Mouse (Mus musculus): ENCODE measurements at regions not wholly inside any gene's neighbourhood (a gene's known extent, or its start where the extent isn't known, plus 50 kb on each side); places are given as distances from the start of the nearest gene placed in this dataset.

GRCm38 (mm10) chr10:111388545-111389320 is 84.3 kb upstream of the Nap1l1 start:
- TF ChIP-seq CTCF (IDR thresholded peaks at IDR 0.05), result no peak
- Histone ChIP-seq H3K4me3 (no peak overlapping the region), H3K27ac (no peak overlapping the region; the same call in 1 of the 2 replicates)
- intact Hi-C loops (cut with DNase I), result no loop called here
- no peak for DNase-seq (ENCODE audit: extremely low spot score in 1 of 2, low spot score in 2 of 2)

- H3K4me3 ChIP-seq, result no peak overlapping the region
- intact Hi-C loops (cut with DNase I), result loop anchor here (1.0 to 2.0 kb wide), 2 partner anchors 86 to 133 kb away; no protein-coding TSS in a partner anchor
- TF ChIP-seq CTCF (IDR thresholded peaks at IDR 0.05), result no peak
- peak; percentile 87 to 89 for DNase-seq (ENCODE audit: extremely low spot score in 1 of 2, low spot score in 2 of 2)
- peak overlapping the region; percentile 60 for H3K27ac ChIP-seq
These were observed 83.1 kb upstream of the Nap1l1 start for GRCm38 (mm10) chr10:111389890-111390289.

DNA sequence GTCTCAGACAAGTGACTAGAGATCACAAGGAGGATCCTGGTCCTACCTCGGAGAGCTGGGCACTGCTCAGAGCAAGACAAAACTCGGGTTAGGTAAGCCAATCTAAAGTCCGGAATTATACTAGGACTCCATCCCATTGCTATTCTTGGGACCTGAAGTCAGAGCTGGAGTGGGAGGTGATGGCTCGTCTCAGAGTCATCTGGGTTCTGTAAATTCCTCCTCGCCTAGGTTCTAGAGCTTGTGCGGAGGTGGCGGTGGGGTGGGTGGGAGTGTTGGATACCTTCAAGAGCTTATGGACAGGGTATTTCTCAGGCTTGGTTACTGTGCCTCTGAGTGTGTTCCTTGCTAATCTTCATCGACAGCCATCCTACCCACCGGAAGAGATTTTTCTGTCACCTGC is 78.6 kb upstream of the Nap1l1 start:
- Histone ChIP-seq H3K27ac (peak overlapping the region; percentile 73), H3K4me3 (no peak overlapping the region)
- DNase-seq (ENCODE audit: extremely low spot score in 1 of 2, low spot score in 2 of 2), result peak in 1 of 2 experiments; percentile 56
- intact Hi-C loops (cut with DNase I), result loop anchor here (1.0 to 2.0 kb wide), 3 partner anchors 24 to 78 kb away; partner anchors contain the start of gene Nap1l1
- TF ChIP-seq CTCF (IDR thresholded peaks at IDR 0.05), result no peak

- TF ChIP-seq CTCF (IDR thresholded peaks at IDR 0.05), result no peak
- intact Hi-C loops (cut with DNase I), result no loop called here
- no peak overlapping the region for H3K4me3 ChIP-seq
- DNase-seq (ENCODE audit: extremely low spot score in 1 of 2, low spot score in 2 of 2), result no peak
- no peak overlapping the region for H3K27ac ChIP-seq
These were observed 68.0 kb upstream of the Nap1l1 start for GRCm38 (mm10) chr10:111405071-111405470.

DNA sequence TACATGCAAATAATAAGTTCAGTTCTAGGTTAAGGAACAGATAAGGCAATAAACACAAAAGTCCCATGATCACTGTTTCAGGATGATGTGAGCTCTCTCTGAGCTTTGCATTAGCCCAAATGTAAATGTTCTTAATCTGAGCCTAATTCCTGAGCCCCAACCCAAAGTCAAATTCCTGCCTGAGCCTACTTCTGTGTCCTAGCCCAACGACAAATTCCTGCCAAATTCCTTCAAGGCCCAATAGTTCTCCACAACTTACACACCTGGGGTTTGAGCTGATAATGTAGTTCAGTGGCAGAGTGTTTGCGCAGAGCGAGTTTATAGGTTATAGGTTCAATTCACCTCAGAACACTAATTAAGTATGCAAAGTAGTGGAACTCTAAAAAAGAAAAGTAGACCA is 64.1 kb upstream of the Nap1l1 start:
- TF ChIP-seq CTCF (IDR thresholded peaks at IDR 0.05), result no peak
- Histone ChIP-seq H3K4me3 (no peak overlapping the region), H3K27ac (no peak overlapping the region)
- intact Hi-C loops (cut with DNase I), result no loop called here
- DNase-seq (ENCODE audit: extremely low spot score in 1 of 2, low spot score in 2 of 2), result no peak

DNA sequence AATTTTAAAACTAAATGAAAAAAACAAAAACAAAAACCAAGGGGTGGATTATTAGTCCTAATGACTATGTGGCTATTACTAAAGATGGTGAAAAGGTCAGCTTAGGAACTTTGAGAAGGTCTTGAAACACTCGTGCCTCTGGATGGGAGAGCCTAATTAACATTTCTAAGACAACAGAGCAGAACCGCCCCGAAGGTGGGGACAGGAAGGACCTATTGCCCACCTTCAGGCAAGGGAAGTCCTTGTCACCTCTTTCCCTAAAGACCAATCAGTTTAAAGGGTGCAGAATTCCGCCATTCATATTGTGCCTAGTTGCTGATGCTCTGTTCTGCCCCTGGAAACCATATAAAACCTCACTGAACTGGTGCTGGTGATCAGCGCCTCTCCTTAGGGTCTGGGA is 63.5 kb upstream of the Nap1l1 start:
- TF ChIP-seq CTCF (IDR thresholded peaks at IDR 0.05), result no peak
- intact Hi-C loops (cut with DNase I), result no loop called here
- H3K4me3 ChIP-seq, result no peak overlapping the region
- no peak for DNase-seq (ENCODE audit: extremely low spot score in 1 of 2, low spot score in 2 of 2)
- H3K27ac ChIP-seq, result no peak overlapping the region

DNA sequence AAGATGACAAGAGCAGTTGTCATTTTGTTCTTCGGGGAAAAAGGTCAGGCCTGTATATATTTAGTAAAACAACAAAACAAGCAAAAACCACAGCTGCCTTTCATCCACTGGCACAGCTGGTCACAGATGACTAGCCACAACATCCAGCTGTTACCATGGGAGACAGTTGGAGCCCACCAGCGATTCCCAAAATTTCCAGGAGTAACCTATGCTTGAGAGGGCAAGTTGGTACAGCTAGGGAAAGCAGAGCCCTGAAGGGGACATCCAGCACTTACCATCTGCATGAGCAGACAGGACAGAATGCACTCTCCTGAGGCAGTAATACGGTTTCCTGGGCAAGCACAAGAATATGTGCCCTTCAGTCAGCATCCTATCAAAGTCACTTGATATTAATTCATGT is 62.9 kb upstream of the Nap1l1 start:
- DNase-seq (ENCODE audit: extremely low spot score in 1 of 2, low spot score in 2 of 2), result no peak
- intact Hi-C loops (cut with DNase I), result no loop called here
- H3K27ac ChIP-seq, result no peak overlapping the region
- H3K4me3 ChIP-seq, result no peak overlapping the region
- no peak for TF ChIP-seq CTCF (IDR thresholded peaks at IDR 0.05)

DNA sequence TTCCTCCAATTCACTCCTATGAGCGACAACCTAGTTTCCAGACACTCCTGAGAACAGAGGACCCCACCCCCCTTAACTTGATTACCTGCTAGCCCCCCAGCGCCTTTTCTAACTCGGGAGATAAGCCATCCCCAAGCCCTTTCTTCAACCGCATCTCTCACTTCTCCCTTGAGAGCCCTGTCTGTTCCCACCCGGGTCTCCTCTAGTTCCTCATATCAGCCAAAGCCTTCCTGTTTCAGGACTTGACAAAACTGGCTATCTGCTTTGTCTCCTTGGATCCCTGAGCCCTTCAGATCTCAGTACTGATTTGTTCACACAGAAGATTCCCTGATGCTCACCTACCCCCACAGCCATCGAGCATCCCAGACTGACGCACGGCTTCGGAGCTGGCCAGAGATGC is 61.5 kb upstream of the Nap1l1 start:
- no peak for DNase-seq (ENCODE audit: extremely low spot score in 1 of 2, low spot score in 2 of 2)
- TF ChIP-seq CTCF (IDR thresholded peaks at IDR 0.05), result no peak
- intact Hi-C loops (cut with DNase I), result no loop called here
- H3K27ac ChIP-seq, result no peak overlapping the region
- no peak overlapping the region for H3K4me3 ChIP-seq

DNA sequence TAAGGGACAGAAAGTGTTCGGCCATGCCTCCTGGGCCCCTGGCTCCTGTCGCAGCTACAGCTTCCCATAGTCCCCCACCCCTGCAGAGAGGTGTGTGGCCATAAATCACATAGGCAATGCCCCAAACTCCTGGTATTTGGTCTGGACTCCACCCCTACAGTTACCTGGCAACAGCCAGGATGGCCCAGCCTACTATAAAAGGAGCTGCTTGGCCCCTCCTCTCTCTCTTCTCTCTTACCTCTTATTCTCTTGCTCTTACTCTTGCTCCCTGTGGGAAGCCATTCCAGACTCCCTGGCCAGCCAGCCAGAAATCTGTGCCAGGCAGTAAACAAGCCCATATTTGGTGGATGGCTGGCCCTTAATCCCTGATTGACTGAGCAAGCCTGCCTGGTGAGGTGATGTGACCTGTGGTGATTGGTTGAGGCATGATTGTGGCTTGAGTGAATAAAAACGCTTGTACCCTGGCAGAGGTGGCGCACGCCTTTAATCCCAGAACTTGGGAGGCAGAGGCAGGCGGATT is 56.4 kb upstream of the Nap1l1 start:
- TF ChIP-seq CTCF (IDR thresholded peaks at IDR 0.05), result no peak
- intact Hi-C loops (cut with DNase I), result no loop called here
- no peak overlapping the region for H3K4me3 ChIP-seq

DNA sequence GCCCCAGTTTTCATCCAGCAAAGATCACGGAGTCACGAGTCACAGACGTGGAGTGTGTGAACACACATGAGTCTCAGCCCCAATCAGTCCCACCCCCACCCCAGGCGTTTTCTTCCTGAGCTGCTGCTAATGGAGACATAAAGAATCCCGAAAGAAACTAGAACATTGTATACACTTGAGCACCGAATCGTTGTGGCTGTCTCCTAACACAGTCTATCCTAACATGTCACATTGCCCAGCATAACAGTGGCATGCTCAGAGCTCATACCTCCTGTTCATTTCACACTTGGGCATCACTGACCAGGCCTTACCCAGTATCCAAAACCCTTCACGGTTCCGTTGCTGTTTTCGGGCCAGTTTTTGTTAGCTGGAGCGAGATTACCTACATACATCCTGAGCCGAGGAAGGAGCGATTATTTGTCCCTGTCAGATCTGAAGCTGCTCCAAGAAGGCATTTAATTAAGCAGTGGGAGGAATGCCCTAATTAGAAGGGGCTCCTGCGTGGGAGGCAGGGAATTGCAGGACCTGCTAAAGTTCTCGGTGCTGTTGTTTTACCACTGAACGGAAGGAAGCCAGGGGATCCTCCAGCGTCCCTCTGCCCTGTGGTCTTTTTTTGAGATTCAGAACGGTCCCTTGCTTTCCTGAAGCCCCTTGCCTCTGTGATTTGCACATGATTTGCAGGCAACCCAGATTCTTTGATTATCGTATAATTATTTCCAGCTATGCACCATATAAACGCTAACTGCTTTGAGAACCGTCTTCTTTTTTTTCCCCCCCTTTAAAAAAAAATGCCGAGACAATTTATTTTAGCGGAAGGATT is 53.4 kb upstream of the Nap1l1 start:
- Histone ChIP-seq H3K4me3 (peak overlapping the region; percentile 36), H3K27ac (peak overlapping the region; percentile 56)
- peak in 1 of 2 experiments; percentile 34 for DNase-seq (ENCODE audit: extremely low spot score in 1 of 2, low spot score in 2 of 2)
- TF ChIP-seq CTCF (IDR thresholded peaks at IDR 0.05), result no peak
- intact Hi-C loops (cut with DNase I), result loop anchor here (1.0 to 2.0 kb wide), 2 partner anchors 25 to 54 kb away; partner anchors contain the start of gene Nap1l1

More for the DNA sequence above, 56.4 kb upstream of the Nap1l1 start:
- H3K27ac ChIP-seq, result no peak overlapping the region
- no peak for DNase-seq (ENCODE audit: extremely low spot score in 1 of 2, low spot score in 2 of 2)

- intact Hi-C loops (cut with DNase I), result loop anchor here (1.0 kb wide), 1 partner anchor 53 kb away; the partner anchor contains the start of gene Nap1l1
- Histone ChIP-seq H3K27ac (peak overlapping the region; percentile 56), H3K4me3 (peak overlapping the region; percentile 36)
- DNase-seq (ENCODE audit: extremely low spot score in 1 of 2, low spot score in 2 of 2), result no peak
- TF ChIP-seq CTCF (IDR thresholded peaks at IDR 0.05), result no peak
These were observed 52.7 kb upstream of the Nap1l1 start for GRCm38 (mm10) chr10:111420195-111420838.

Data from left cerebral cortex, adult 2 months (tissue).